Mouse (Mus musculus) layer of hippocampus, adult 2 months (tissue): ENCODE measurements at regions not wholly inside any gene's neighbourhood (a gene's known extent, or its start where the extent isn't known, plus 50 kb on each side); places are given as distances from the start of the nearest gene placed in this dataset.

ENCODE experiments used
- DNase-seq, 2 experiments: peaks; one replicate each; pipeline ENCODE4 v3.0.0; 2022; ENCODE audit warnings: low spot score in 2 of 2
- H3K27ac ChIP-seq: fragments of 200-600 bp; 2 replicates; pipeline ENCODE4 v1.8.1; 2022
- H3K4me3 ChIP-seq: fragments of 200-600 bp; 2 replicates; pipeline ENCODE4 v1.8.1; 2022; ENCODE audit warnings: mild to moderate bottlenecking
- CTCF ChIP-seq: fragments of 200-600 bp; conservative IDR thresholded peaks from 2 replicates; pipeline ENCODE4 v1.8.1; 2022; ENCODE audit warnings: antibody characterized with exemption, mild to moderate bottlenecking, moderate library complexity

GRCm38 (mm10) chr5:75467916-75468315, 106.8 kb upstream of the Kit start:
- Histone ChIP-seq H3K4me3 (no peak overlapping the region), H3K27ac (no peak overlapping the region)
- no peak for TF ChIP-seq CTCF
- DNase-seq = peak in 1 of 2 experiments; percentile 8

GRCm38 (mm10) chr5:75471010-75471409, 103.7 kb upstream of the Kit start:
- no peak for DNase-seq
- H3K4me3 ChIP-seq = no peak overlapping the region
- no peak overlapping the region for H3K27ac ChIP-seq
- TF ChIP-seq CTCF = no peak

DNA sequence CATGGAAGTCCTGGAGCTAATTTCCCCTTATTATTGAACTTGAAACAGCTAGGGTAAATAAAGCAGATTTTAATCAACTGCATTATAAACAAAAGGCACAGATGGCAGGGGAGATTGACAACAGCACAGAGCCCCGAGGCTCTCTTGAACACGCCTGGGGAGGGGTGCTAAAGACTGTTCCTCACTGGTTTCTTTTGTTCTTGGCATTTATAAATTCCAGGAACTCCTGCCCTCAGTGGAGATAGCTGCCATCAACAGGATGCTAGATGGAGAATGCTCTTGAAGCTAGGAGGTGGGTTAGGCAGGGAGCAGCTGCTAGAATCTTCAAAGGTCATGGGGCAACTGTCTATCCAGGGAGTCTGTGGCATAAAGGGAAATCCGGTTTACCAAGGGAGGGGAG, 102.2 kb upstream of the Kit start:
- no peak overlapping the region for H3K27ac ChIP-seq
- TF ChIP-seq CTCF = no peak
- H3K4me3 ChIP-seq = no peak overlapping the region
- no peak for DNase-seq

GRCm38 (mm10) chr5:75475414-75475813, 99.3 kb upstream of the Kit start:
- DNase-seq = no peak
- no peak overlapping the region for H3K4me3 ChIP-seq
- H3K27ac ChIP-seq = no peak overlapping the region
- no peak for TF ChIP-seq CTCF

GRCm38 (mm10) chr5:75478499-75478898, 96.2 kb upstream of the Kit start:
- no peak overlapping the region for H3K4me3 ChIP-seq
- no peak overlapping the region for H3K27ac ChIP-seq
- no peak for TF ChIP-seq CTCF
- DNase-seq = no peak

- Histone ChIP-seq H3K4me3 (no peak overlapping the region), H3K27ac (no peak overlapping the region)
- DNase-seq = no peak
- TF ChIP-seq CTCF = no peak
These were observed 95.6 kb upstream of the Kit start for GRCm38 (mm10) chr5:75479149-75479548.

GRCm38 (mm10) chr5:75481595-75481994, 93.1 kb upstream of the Kit start:
- Histone ChIP-seq H3K27ac (no peak overlapping the region), H3K4me3 (no peak overlapping the region)
- DNase-seq = no peak
- no peak for TF ChIP-seq CTCF

DNA sequence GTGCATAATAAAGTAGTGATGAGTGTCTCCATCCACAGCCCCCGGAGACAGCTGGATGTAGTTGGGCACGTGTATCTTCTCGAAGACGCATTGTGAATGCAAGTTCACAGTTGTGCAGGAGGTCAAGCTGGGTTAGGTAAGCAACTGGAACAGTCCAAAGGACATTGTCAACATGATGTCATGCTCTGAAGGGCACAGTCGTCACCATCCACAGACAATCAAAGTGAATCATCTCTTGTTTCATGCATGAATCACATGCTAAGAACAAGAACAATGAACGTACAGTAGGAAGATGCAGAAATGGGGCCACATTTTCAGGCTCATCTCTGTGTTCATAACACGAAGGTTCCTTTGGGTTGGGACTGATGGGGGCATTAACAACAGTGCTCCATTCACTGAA, 90.4 kb upstream of the Kit start:
- Histone ChIP-seq H3K4me3 (no peak overlapping the region), H3K27ac (no peak overlapping the region)
- TF ChIP-seq CTCF = no peak
- DNase-seq = no peak

DNA sequence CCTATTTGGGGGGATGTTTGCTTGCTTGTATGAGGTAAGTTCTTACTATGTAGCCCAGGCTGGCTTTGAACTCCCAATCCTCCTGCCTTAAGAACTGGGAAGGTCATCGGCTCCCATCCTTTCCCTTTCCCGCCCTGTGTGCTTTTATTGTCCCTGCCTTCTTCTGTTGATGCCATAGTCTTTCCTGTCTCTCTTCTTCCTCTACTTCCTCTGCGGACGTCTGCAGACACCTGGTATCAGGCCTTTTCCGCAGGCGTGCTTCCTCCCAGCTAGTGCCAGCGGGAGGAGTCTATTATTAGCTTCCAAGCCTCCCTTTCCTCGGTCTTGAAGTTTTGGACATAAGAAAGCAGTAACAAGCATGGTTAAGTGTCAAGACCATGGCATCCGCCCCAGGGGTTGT, 83.9 kb upstream of the Kit start:
- Histone ChIP-seq H3K27ac (no peak overlapping the region), H3K4me3 (no peak overlapping the region)
- no peak for DNase-seq
- no peak for TF ChIP-seq CTCF

- no peak for TF ChIP-seq CTCF
- DNase-seq = no peak
- Histone ChIP-seq H3K4me3 (no peak overlapping the region), H3K27ac (no peak overlapping the region)
These were observed 80.6 kb upstream of the Kit start for GRCm38 (mm10) chr5:75494143-75494542.

- no peak overlapping the region for H3K4me3 ChIP-seq
- no peak overlapping the region for H3K27ac ChIP-seq
- TF ChIP-seq CTCF = no peak
- no peak for DNase-seq
These were observed 75.7 kb upstream of the Kit start for GRCm38 (mm10) chr5:75499053-75499452.

GRCm38 (mm10) chr5:75499695-75500094, 75.0 kb upstream of the Kit start:
- TF ChIP-seq CTCF = peak; percentile 44
- H3K27ac ChIP-seq = no peak overlapping the region
- no peak overlapping the region for H3K4me3 ChIP-seq
- DNase-seq = no peak

DNA sequence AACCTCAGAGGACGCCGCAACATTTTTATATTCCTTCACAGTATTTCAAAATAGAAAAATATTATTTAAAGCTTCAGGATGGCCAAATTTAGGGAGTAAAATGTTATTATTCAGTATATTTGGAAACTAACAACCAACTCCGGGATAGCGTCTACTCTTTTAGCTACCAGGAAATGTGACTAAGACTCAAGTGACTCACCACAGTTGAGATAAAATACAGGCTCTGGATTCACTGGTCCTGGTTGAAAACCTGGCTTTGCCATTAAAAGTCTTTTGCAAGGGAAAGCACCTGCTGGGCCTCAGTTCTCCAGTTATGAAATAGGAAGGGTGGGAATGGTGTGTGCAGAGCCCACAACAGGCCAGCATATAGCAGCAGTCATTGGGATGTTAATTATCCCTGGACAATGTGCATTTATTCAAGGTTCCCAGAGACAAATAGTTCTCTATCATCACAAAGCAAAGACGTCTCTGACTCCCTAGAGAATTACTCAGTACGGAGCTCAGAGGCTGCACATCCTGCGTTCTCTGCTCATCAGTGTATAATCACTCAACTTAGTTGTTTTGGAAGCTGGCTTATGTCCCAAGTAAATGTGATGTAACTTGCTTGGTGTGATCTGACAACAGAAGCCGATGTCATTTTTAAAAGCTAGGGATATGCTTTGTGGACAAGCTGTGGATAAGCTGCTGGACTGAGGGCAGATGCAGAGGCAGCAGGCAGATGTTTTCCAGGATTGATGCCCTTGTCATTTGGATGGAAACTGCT, 73.9 kb upstream of the Kit start:
- no peak overlapping the region for H3K27ac ChIP-seq
- no peak for DNase-seq
- no peak for TF ChIP-seq CTCF
- H3K4me3 ChIP-seq = no peak overlapping the region

GRCm38 (mm10) chr5:75503673-75504072, 71.0 kb upstream of the Kit start:
- TF ChIP-seq CTCF = no peak

More at GRCm38 (mm10) chr5:75503673-75504072, 71.0 kb upstream of the Kit start:
- Histone ChIP-seq H3K4me3 (no peak overlapping the region), H3K27ac (no peak overlapping the region)
- DNase-seq = no peak
